Mouse (Mus musculus) left cerebral cortex, adult 8-10 months (tissue): ENCODE results near the gene Usb1. TPM values are rescaled to one million over a fixed set of nuclear protein-coding genes. Genes with fewer than 3 reads are reported as not detected.

ENCODE experiments used
- DNase-seq, 2 experiments: peaks; one replicate each; pipeline ENCODE4 v3.0.0; 2022; ENCODE audit warnings: low spot score in 2 of 2
- total RNA-seq, 4 experiments: library from RNA; stranded (reverse); gene quantifications; 2 replicates each; pipeline ENCODE4 v1.2.4; 2022

Usb1 gene
- total RNA-seq, 4 experiments from 2014 or later = 11.4 to 13.8 (median 12.2) TPM

DNA sequence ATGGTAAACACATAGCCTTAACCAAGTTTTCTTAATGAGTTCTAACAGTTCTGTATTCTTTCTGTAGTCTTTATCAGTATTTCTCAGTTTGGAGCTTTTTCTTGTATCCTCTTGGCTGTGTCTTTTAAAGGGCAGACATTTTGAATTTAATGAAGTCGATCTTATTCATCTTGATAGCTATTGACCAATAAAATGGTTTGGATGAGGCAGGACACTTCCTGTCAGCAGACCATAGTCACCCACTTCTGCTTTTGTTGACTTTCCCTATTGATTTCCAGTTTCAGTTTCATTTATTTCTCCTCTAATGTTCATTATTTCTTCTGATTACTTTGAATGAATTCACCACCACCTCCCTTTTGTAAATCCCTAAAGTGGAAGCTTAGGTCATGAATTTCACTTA, 3.6 kb downstream of the Usb1 start:
- no peak for DNase-seq

DNA sequence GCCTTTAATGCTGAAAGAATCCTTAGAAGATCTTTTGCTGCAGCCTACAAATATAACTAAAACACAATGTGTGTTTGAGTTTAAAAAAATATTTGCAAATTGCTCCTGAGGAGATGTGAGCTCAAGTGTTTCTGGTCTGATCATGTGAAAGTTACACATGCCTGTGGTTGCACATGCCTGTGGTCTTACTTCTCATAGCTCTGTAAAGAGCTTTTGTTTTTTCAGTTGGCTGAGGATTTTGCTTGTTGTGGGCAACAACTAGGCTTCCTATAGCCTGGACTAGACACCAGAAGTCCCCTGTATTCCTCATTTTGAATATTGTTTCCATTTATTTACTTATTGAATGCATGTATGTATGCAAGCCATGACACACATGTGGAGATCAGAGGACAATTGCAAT, 4.3 kb downstream of the Usb1 start:
- no peak for DNase-seq

DNA sequence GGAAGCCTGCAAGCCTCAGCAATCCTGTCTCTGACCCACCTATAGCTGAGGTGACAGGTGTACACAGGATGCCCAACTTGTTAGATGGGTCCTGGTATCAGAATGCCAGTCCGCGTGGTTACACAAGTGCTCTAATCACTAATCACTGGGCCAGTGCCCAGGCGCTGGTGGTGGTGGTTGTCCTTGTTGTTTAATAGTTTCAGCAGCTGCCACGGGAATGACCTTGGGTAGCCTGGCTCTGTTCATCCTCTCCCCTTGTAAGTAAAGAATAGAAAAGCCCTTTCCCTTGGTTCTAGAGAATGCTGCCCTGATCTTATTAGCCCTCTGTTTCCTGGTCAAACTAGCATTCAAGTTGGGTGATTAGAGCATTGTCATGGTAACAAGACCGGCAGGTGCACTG, 9.6 kb downstream of the Usb1 start:
- DNase-seq = no peak

DNA sequence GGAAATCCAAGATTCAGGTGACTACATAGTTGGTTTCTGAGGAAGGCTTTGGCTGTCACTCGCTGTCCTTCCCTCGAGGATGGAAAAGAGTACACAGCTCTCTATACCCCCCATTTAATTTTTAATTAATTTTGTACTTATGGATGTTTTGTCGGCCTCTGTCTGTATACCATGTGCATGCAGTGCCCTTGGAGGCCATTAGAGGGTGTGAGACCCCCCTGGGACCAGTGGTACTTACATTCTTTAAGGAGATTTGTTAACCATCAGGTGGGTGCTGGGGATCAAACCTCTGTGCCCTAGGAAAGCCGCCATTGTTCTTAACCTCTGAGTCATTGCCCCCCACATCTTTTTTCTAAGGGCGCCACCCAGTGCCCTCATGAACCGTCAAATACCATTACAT, 12.6 kb downstream of the Usb1 start:
- DNase-seq = no peak

DNA sequence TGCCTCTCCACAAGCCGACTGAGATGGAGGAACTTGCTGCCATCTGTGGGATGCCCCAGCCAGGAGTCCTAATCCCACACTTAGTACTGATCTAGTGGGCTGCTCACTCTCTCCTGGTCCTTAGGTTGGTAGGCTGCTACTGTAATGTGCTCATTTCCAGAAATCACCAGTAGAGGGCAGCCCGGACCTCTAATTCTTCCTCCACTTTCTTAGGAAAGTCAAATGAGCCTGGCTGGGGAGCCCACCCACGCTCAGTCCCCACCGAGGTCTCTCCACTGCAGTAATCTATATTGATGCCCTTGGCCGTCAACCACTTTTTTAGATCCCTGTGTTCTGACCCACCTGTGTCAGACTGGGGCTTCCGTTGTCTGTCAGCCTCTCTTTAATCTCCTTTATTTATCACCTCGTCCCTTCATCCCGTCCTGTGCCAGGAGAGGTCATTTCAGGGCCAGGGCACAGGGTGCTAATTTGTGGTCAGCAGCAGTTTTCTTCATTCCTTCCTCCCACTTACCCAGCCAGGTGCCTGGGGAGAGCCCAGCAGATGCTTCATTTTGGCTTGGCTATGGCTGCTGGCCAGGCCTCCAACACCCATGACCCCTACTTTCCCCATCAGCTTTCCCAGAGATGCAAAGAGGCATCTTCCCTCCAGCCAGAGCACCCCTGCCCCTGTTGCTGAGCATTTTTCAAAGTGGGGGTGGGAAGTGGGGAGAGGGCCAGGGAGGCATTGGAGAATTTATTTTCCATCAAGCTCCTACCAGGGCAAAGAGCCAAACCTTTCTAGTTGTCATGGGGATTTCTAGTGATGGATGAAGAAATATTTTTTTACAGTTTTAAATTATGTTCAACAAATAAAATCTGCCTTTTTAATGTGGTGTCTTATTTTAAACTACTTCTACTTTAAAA, 14.8 kb downstream of the Usb1 start:
- DNase-seq = peak in 1 of 2 experiments; percentile 59

DNA sequence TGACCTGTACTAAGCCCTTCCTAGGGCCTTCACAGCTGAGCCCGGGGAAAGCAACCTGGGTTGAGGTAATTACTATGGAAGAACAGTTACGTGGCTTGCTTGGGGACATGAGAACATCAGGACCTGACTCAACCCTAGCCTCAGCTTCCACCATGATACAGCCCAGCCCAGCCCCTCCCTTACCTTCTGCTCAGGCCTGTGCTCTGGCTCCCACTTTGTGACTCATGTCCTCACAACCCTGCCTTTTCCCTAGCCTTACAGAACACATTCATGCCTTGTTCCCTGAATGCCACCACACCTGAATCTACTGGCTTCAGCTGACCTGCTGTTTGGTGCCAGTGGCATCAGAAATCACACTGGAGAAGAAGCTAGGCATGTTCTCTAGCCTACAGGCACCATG, 16.3 kb downstream of the Usb1 start:
- no peak for DNase-seq

DNA sequence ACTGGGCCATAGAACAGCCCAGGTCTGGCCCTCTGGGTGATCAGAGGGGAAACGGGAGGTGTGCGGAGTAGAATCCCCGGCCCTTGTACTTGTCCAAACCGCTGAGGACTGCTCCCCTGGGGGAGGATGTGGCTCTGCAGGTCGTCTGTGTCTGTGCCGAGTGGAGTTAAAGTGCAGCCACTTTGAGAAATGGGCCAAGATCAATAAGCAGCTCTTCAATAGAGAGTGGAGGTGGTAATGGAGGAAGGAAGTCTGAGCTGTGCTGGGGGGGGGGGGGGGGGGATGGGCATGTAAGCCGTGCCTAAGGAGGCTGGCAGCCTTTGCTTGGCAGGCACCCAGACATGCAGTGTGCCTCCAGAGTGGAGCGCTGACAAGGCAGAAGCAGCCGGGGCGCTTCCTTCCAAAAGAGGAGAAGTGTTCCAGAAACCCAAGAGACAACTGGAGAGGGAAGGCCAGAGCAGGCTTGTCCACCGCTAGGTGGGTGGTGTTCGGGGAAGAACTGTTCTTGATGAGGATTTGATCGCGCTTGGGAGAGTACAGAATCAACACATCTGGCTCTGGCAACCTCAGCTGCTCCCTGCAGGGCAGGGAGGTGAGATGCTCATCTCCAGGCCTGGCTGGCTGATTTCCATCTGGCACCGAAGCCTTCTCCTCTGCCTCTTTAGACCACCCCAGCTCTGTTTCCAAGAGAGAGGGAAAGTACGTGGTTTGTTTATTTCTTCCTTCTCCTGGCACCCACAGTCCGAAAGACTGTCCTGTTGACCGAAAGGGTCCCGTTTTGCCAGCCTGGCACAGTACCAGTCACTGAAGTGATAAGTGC, 16.9 kb downstream of the Usb1 start:
- DNase-seq = peak in 1 of 2 experiments; percentile 83

DNA sequence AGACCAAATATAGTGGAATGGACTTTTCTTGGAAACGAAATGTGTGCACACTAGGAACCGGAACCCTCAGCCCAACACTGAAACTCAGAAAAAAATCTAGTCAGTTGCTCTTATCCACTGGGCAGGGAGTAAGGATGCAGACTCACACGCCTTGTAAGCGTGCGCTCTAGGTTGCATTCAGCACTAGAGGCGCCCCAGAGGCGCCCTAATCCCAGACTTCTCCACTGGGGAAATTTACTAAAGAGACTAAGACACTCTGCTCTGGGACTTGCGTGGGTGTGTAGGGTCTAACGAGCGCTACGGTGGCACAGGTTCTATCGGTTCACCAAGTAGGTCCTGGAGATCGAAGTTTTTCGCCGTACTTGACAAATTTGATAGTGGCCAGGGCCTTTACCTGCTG, 19.4 kb downstream of the Usb1 start:
- no peak for DNase-seq

DNA sequence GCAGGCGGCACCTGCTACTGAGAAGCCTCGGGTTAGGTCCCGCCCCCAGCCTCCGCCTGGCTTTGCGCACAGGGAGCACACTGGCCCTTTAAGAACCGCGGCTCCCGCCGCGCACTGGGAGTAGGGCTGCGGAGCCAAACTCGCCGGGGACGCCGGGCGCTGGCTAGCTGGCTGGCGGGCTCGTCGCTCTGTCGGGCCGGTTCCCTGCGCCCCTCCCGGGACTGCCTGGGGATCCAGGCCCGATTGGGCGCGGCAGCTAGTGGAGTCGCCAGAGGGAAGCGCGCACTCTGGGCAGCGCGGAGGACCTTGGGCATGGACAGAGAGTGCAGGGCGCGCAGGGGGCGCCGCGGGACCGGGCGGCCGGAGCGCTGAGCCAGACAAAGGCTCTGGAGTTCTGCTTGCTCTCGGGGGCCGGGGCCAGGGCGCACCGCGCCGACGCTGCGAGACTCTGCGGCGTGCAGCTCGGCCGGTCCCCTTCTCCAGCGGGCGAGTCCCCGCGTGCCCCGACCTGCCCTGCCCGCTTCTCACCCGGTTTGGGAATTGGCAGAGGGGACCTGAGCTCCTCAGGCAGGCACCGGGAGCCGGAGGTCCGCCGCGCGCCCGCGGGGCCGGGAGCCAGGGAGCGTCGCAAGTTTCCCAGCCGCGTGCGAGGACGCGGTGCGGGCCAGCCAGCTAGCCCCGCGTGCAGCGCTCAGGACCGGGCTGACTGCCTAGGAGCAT, 20.2 kb downstream of the Usb1 start, which contains the start of gene Mmp15:
TSS of gene Mmp15 (plus strand) at position 118 of the 720 bp plus-strand sequence.
- no peak for DNase-seq

DNA sequence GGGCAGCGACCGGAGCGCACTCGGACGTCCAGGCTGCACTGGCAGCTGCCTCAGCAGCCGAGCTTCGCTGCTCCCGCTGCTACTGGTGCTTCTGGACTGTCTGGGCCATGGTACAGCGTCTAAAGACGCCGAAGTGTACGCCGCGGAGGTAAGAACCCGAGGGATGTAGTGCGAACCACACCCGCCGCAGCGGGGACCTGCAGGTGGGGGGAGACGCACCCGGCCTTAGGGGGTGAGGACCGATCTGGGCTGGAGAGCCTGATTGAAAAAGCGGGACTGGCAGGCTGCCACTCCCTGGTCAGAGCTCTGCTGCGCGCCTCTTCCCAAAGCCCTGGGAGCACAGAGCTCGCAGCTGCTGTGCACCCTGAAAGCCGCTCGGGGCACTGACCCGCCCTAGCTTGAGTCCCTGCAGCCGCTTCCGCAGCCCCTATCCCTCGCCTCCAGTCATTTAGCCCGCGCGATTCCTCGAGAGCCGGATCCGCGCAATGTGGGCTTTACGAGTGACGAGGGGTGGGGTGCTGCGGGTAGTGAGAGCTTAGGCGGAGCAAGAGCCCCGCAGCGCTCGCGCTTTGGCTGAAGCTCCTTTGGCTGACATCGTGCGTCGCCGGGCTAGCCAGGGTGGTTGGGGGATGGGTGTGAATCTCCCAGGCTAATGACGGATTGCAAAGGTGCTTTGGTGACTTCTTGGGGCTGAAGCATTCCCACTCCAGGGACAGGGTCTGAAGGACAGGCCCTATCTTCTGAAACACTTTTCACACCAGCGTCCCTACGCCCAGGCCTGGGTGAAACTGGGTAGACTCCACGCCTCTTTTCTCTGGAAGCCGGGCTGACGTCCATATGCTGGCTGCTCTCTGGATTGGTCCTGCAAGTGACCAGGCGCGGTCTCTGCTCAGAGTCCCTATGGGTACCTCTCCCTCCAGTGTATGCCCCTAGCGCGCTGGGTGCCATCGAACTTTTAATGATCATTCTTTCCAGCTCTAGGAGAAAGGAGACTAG, 21.1 kb downstream of the Usb1 start:
- DNase-seq = no peak

DNA sequence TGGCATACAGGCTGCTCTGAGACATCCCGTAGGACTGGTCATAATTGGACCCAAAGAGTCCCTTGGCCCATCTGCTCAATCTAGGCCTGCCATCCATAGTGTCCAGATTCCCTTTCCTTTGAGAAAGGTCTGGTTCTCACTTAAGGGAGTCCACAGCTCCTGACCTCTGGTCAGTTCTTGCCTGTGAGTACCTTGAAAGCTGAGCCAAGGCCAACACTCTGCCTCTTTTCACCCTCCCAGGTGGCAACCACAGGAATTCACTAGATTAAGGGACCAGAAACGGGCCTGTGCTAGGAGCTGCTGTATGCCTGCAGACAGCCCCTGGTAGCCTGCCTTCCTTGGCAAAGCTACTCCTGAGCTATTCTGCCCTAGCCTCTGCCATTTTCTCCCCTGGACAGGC, 22.5 kb downstream of the Usb1 start:
- DNase-seq = no peak

DNA sequence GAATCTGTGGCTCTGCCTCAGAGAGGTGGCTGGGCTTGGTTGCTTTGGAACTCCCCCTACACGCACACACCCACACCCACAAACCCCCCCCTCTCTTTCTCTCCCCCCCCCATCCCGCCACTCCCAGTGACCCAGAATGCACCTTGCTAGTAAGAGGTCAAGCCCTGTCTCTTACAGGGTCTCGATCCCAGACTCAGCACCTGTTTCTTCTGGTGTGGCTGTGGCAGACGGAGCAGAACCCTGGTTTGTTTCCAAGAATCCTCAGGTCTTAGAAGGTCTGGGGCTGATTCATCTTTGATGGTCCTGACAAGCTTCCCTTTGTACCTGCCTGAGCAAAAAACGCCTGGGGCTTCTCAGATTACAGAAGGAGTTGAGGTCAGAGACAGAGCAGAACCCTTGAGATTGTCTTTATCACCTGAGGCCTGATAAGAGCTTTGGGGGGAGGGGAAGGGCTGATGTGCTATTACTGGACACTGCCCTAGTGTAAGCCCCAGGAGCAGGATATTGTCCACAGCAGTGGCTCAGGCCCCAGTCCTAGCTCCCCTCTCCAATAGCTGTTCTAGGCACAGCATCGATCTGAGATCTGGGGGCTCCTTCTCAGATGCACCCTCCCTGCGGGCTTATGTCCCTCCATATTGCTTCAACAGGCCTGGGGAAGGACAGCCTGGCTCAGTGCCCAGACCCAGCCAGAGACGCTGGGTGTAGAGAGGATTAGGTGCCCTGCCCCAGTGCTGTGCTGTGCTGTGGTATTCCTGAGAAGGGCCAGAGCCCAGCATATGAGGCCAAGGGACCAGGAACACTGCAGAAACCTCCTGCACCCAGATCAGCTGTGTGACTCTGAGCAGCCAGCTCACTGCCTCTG, 26.7 kb downstream of the Usb1 start:
- no peak for DNase-seq

DNA sequence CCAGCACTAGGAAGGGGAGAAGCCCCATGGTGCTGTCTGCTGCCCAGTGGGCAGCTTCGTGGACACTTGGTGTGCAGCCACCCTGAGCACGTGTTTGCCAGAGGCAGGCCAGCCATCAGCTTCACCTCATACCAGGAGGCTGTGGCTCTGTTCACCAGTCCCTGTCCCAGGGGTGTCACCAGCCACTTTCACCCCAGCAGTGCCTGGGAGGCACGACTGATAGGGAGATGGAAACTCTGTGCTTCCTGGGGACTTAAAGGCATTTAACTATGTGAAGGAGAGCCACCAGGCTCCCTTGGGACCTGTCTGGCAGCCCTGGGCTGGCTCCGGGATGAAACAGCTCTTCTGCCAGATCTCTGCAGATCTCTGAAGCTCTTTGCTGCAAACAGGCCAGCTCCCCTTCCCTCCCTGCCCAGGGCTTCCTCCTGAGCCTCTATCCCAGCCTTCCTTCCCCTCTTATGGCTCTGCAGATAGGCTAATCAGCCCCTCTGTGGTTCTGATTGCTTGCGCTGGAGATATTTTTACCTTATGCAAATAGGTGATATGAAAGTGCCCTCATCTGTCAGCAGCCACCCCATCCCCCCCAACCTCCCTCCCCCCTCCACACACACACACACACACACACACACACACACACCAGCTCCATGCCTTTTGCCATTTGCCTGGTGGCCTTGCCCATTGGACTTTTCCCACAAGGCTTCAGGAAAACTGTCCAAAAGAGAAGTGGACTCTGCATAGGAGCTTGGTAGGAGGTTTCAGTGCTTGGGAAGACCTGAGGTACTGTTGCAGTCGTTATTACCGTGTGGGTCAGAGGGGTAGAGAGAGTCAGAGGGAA, 28.3 kb downstream of the Usb1 start:
- DNase-seq = no peak

DNA sequence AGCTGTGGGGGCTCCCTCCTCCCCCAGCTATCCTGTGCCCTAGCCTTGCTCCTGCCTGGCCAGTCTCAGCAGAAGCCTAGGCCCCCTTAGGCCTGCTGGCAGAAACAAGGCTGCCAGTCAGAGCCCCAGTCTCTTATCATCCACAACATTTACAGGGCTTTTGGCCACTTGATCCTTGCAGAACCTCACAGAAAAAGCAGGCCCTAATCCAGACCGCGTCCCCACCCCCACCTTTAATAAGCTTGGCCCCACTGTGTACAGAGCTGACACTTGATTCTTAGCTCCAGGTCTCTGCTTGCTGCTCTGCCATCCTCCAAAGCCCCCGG, 28.9 kb downstream of the Usb1 start:
- no peak for DNase-seq

DNA sequence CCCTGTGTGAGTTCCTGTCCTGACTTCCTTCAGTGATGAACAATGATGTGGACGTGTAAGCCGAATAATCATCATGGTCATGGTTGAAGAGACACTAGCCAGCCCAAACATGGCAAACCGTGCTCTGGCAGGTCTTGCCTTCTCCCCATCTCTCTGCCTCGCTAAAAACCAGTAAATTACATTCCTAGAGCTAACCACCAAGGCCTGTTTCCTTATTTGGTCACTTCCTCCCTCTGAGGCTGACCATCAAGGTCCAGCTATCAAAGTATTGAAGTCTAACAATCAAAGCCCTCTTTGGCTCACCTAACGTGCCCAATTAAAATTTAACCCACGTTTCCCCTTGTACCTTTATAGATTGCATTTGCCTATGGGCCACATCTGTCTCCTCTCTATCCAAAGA, 30.2 kb downstream of the Usb1 start:
- DNase-seq = no peak

DNA sequence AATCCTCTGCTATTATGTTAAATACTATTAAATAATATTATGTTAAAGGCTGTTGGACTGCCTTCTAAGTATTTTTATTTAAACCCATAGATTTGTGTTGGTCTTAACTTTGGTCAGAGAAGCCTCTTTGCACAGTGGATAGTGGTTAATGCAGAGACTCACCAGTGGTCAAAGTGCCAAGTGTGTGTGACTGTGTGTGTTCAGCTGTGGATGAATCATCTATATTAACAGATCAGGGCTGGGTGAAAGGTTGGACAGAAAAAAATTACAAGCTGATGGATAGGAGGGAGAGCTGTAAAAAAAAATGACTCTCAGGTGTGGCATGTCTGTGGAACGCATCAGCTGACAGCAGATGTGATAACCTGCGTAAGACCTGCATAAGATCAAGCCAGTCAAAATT, 31.8 kb downstream of the Usb1 start:
- no peak for DNase-seq

DNA sequence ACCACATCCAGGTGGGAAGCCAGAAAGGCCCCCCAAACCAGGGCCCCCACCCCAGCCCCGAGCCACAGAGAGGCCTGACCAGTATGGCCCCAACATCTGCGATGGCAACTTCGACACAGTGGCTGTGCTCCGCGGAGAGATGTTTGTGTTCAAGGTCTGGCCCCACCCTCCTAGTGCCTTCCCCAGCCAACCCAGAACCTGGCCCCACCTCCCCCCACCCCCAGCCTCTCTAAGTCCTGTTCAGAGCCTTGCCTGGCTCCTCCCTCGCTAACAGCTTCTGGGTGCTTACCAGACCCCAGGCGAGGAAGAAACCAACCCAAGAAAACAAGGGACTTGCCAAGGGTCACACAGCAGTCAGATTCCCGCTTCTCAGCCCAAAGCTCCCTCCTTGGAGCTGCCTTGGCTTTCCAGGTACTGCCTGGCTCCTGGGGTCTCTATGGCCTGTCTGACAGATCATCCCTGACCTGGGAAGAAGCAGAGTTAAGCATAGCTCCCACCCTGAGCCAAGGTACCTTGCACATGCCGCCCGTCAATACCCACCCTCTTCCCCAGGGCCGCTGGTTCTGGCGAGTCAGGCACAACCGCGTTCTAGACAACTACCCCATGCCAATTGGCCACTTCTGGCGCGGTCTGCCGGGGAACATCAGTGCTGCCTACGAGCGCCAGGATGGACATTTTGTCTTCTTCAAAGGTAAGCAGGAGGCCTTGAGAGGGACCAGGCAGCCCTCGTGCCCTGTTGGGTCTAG, 37.7 kb downstream of the Usb1 start:
- DNase-seq = no peak

DNA sequence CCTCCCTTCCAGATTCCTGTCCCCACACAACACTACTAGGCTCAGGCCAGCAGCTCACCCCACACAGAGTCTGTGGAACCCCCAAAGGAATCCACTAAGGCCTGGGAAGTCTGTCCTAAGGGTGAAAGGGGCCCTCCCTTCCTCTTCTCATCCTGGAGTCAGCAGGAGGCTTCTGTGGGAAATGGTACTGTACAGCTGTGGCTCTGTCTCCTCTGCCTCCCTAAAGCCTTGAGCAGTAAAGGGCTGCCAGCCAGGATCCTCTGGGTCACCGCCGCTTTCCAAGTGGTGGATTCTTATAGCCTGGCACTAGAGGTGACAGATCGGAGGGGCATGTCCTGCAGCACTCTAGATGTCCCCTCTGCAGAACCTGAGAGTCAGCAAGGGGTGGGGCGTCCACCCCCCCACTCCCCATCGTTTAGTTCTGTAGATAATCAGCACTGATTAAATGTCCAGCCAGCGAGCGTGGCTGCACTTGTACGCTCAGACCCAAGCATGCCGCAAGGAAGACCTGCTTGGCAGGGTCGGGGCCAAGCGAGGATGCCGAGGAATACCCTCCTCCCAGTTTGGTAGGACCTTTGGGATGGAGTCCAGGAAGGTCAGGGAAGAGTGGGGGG, 41.4 kb downstream of the Usb1 start:
- DNase-seq = no peak
